In the genomic region with DNA sequence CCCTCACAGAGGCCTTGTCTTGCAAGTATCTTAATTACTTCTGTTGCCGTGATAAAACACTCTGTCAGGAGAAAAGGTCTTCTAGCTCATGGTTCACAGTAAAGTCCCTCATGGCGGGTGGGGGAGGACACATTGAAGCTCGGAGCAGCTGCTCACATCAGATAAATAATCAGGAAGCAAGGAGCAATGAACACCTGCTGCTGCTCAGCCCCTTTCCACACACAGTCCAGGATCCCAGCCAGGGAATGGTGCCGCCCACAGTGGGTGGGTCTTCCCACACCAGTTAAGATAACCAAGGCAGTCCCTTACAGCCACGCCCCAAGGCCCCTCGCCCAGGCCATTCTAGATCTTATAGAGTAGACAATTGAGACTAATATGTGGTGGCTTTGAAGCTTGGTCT, we compare ENCODE assay signal across 27 mouse cellular contexts. TPM values are rescaled to one million over a fixed set of nuclear protein-coding genes. Genes with fewer than 3 reads are reported as not detected.
DNase-seq lines count a peak whose midpoint lies in the region; ATAC-seq and TF ChIP-seq lines count a peak whose summit lies in the region.
"Had no signal": no experiment of that assay in that cellular context is flagged by ENCODE, and none has a peak within 500 bp of the region (broad histone marks: within the 10 kb centered on the region; RNA-seq: fewer than 3 reads in every experiment).

No protein-coding gene starts in this region.

- TF ChIP-seq POLR2A in heart, adult 2 months (IDR thresholded peaks at IDR 0.05; ENCODE audit: insufficient read depth, low read depth, low read length), result no peak

- peak overlapping the region; percentile 29; the same call in 1 of the 2 replicates for H3K4me2 ChIP-seq in liver, embryonic 15.5 days
- H3K4me2 ChIP-seq: embryonic facial prominence, embryonic 12.5 days; heart, embryonic 11.5 days; midbrain, embryonic 13.5 days; neural tube, embryonic 13.5 days had no signal

- intact Hi-C loops in heart, adult 2 months (cut with DNase I), result loop anchor here (5.0 kb wide), 1 partner anchor 44 kb away; no protein-coding TSS in a partner anchor

- 23% methylated on average over 6 of the region's 6 CpGs for WGBS in liver, embryonic 15.5 days (ENCODE audit: insufficient replicate concordance)
- WGBS in heart, adult 2 months, result 75% methylated on average over 6 of the region's 6 CpGs

- H3K4me1 ChIP-seq in liver, embryonic 15.5 days (replicated peaks), result peaks cover 43% of the 10 kb centered on the region
- no peaks in the 10 kb centered on the region; the same call in 1 of the 2 replicates for H3K4me1 ChIP-seq in heart, adult 2 months (ENCODE audit: control insufficient read depth, insufficient read depth, low read length)

- no peaks in the 10 kb centered on the region for H3K27me3 ChIP-seq in liver, embryonic 15.5 days
- H3K27me3 ChIP-seq in heart, adult 2 months (ENCODE audit: control insufficient read depth, insufficient read depth, low read length), result no peaks in the 10 kb centered on the region
- H3K27me3 ChIP-seq: embryonic facial prominence, embryonic 12.5 days; midbrain, embryonic 13.5 days; neural tube, embryonic 13.5 days had no signal

- peak overlapping the region; percentile 63 for H3K27ac ChIP-seq in liver, embryonic 15.5 days (replicated peaks)
- H3K27ac ChIP-seq in heart, adult 2 months, result no peak overlapping the region
- H3K27ac ChIP-seq: embryonic facial prominence, embryonic 12.5 days; gastrocnemius, adult 2 months; layer of hippocampus, adult 2 months; limb, embryonic 10.5 days; midbrain, embryonic 13.5 days; neural tube, embryonic 13.5 days had no signal

- H3K36me3 ChIP-seq in liver, embryonic 15.5 days (replicated peaks), result no peaks in the 10 kb centered on the region
- H3K36me3 ChIP-seq in heart, adult 2 months (ENCODE audit: control insufficient read depth, insufficient read depth, low read length), result no peaks in the 10 kb centered on the region
- H3K36me3 ChIP-seq: embryonic facial prominence, embryonic 12.5 days; limb, embryonic 10.5 days; midbrain, embryonic 13.5 days; neural tube, embryonic 13.5 days had no signal

- no peak for TF ChIP-seq EP300 in heart, adult 2 months (IDR thresholded peaks at IDR 0.05; ENCODE audit: insufficient read depth, low read depth, low read length)

- H3K4me3 ChIP-seq in liver, embryonic 15.5 days (replicated peaks), result no peak overlapping the region
- no peak overlapping the region for H3K4me3 ChIP-seq in heart, adult 2 months
- H3K4me3 ChIP-seq: embryonic facial prominence, embryonic 12.5 days; gastrocnemius, adult 2 months; layer of hippocampus, adult 2 months; limb, embryonic 10.5 days; midbrain, embryonic 13.5 days; neural tube, embryonic 13.5 days had no signal

- no peak for TF ChIP-seq CTCF in heart, adult 2 months (IDR thresholded peaks at IDR 0.05)

- peak; percentile 32; the same call in 1 of the 2 replicates for ATAC-seq in erythroid progenitor cell, adult 5-6 weeks (replicated peaks; ENCODE audit: low FRiP score, poor library complexity, severe bottlenecking)
- ATAC-seq in liver, embryonic 15.5 days (ENCODE audit: insufficient read depth), result peak; percentile 23
- ATAC-seq: CD4-positive, CD25-positive, alpha-beta regulatory T cell, adult 4 months; forebrain, embryonic 14.5 days; hindbrain, embryonic 16.5 days; intestine, embryonic 16.5 days; midbrain, embryonic 13.5 days had no signal

- no peaks in the 10 kb centered on the region for H3K79me2 ChIP-seq in heart, adult 2 months (replicated peaks; ENCODE audit: control insufficient read depth, insufficient read depth, low read length)

- H3K9ac ChIP-seq in liver, embryonic 15.5 days, result no peak overlapping the region
- H3K9ac ChIP-seq in heart, adult 2 months (ENCODE audit: low read depth, low read length), result no peak overlapping the region
- H3K9ac ChIP-seq: embryonic facial prominence, embryonic 12.5 days; midbrain, embryonic 13.5 days; neural tube, embryonic 13.5 days had no signal

- no peaks in the 10 kb centered on the region for H3K9me3 ChIP-seq in liver, embryonic 15.5 days (replicated peaks)
- H3K9me3 ChIP-seq: embryonic facial prominence, embryonic 12.5 days; limb, embryonic 10.5 days; neural tube, embryonic 13.5 days had no signal

- DNase-seq in spleen, postnatal 36 days (ENCODE audit: low spot score in 2 of 2), result peak; percentile 6 to 27
- no peak for DNase-seq in spleen, adult 18-20 months
- DNase-seq in embryo, embryonic 9.5 days (ENCODE audit: extremely low spot score), result no peak
- no peak for DNase-seq in heart, adult 2 months
- DNase-seq in lung, postnatal 14 days, result no peak
- DNase-seq: adrenal gland, postnatal 25 days; cerebellum, adult 11 months; cerebellum, postnatal 10 days; gastrocnemius, adult 2 months; kidney, adult 9 months; kidney, postnatal 14 days; lung, postnatal 10 days; retina, postnatal 1 day; right cerebral cortex, postnatal 25 days; thymus, postnatal 14 days had no signal

RNA-seq across cellular contexts. Expression of a gene that starts 3.8 kb away (rescaled TPM):
- total RNA-seq in erythroid progenitor cell, adult 5-6 weeks (2015; ENCODE audit: low replicate concordance), result 56.6 and 67.8 TPM in 2 replicates
- 94.3 and 104 TPM in 2 replicates for total RNA-seq in erythroid progenitor cell, adult 5-6 weeks (2017; ENCODE audit: low replicate concordance)
- 77.5 and 87.2 TPM in 2 replicates for polyA plus RNA-seq in liver, embryonic 15.5 days (2015; fragmentation: Nextera tagmentation; extraction: Ambion mirVana)
- 1 to 10 TPM; 7.5 to 8.3 TPM for total RNA-seq in heart, adult 2 months (2021)
- polyA plus RNA-seq in heart, adult 2 months (2012; rRNA removed), result 2.8 and 4.6 TPM in 2 replicates

Comparison
In these comparisons a context has a peak if more than half of its experiments do, and no peak if none do; other contexts are left out.
1. DNase-seq: peak in spleen, postnatal 36 days (2 of 2); none in spleen, adult 18-20 months (0 of 2), embryo, embryonic 9.5 days (single experiment), heart, adult 2 months (0 of 2) and lung, postnatal 14 days (single experiment).
2. RNA of a gene that starts 3.8 kb away (total RNA-seq): 56.6 to 104 TPM in erythroid progenitor cell, adult 5-6 weeks; 7.5 to 8.3 TPM in heart, adult 2 months; every median in the first group is over 4 times any median in the second.